ENCODE assay signal across 21 mouse cellular contexts in the genomic region with DNA sequence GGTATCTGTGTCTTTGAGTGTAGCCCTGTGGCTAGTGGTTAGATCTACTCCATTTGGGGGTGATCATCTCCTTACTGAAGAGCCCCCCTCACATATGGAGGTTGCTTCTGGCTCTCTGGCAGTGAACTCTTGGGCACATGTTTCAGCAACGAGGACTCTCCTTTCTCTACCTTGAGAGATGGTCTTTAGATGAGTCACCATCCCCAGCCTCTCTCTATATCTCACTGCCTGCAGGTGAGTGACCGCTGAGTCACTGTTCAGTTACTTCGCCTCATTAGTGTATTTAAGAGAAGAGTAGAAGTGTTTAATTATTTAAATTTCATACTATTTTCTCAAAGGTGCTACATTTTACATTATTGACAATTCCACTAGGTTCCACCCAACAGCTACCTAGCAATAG. TPM values are rescaled to one million over a fixed set of nuclear protein-coding genes. Genes with fewer than 3 reads are reported as not detected.
"Had no signal": no experiment of that assay in that cellular context is flagged by ENCODE, and none has a peak within 500 bp of the region (broad histone marks: within the 10 kb centered on the region; RNA-seq: fewer than 3 reads in every experiment).

No protein-coding gene starts in this region.

- H3K27ac ChIP-seq: kidney, postnatal 0 days; layer of hippocampus, adult 2 months; limb, embryonic 10.5 days; limb, embryonic 13.5 days; liver, embryonic 14.5 days; stomach, embryonic 15.5 days had no signal

- DNase-seq: kidney, adult 18-20 months; kidney, postnatal 25 days; layer of hippocampus, adult 9-11 months; lung, adult 2 months; midbrain, embryonic 14.5 days; thymus, postnatal 25 days had no signal

- H3K4me3 ChIP-seq: layer of hippocampus, adult 2 months; limb, embryonic 10.5 days; limb, embryonic 13.5 days; stomach, embryonic 15.5 days had no signal

- H3K4me2 ChIP-seq: limb, embryonic 13.5 days; midbrain, embryonic 11.5 days; stomach, embryonic 15.5 days had no signal

- H3K9ac ChIP-seq: limb, embryonic 13.5 days; liver, embryonic 14.5 days; stomach, embryonic 15.5 days had no signal

- H3K36me3 ChIP-seq: limb, embryonic 10.5 days; limb, embryonic 13.5 days; stomach, embryonic 15.5 days had no signal

- ATAC-seq: intestine, embryonic 16.5 days had no signal

- H3K27me3 ChIP-seq: limb, embryonic 13.5 days; stomach, embryonic 15.5 days had no signal

- H3K9me3 ChIP-seq: limb, embryonic 10.5 days; limb, embryonic 13.5 days; stomach, embryonic 15.5 days had no signal

RNA-seq across cellular contexts. Expression of a gene that starts 13.5 kb away (rescaled TPM):
- polyA plus RNA-seq: limb, embryonic 10.5 days; macrophage; midbrain, embryonic 11.5 days; midbrain, embryonic 14.5 days; neural tube, embryonic 11.5 days; neural tube, embryonic 14.5 days; small intestine, adult 2 months; stomach, embryonic 15.5 days had no signal

RNA-seq across cellular contexts. Expression of a gene that starts 15.1 kb away (rescaled TPM):
- total RNA-seq: left cerebral cortex, adult 18-20 months; left cerebral cortex, postnatal 25 days; midbrain, postnatal 0 days had no signal
- polyA plus RNA-seq: macrophage; midbrain, embryonic 11.5 days; midbrain, embryonic 14.5 days; midbrain, postnatal 0 days; neural tube, embryonic 14.5 days had no signal
